Mouse (Mus musculus): ENCODE results near the gene Meis2. TPM values are rescaled to one million over a fixed set of nuclear protein-coding genes. Genes with fewer than 3 reads are reported as not detected.

Meis2 gene
- polyA plus RNA-seq, 2 experiments: 0.69 to 1.5 TPM

DNA sequence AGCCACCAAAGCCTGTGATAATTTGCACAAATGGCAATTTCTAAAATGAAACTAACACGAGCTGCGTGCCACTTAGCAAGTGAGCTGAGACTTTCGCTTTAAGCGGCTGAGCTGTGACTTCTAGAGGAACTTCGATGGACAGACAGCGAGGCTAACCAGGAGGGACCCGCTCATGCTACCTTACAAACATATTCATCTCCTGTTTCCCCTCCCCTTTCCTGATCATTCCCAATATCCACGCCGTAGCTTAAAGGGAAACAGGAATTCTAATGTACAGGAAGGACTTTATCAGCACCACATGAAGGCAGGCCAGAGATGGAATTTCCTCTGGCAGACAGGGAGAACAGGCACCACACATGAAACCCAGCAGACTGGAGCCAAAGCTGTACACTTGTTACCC lies 15.9 kb downstream of the Meis2 start:
- no peak overlapping the region for H3K4me2 ChIP-seq (ENCODE audit: low read depth)
- H3K9ac ChIP-seq (replicated peaks): no peak overlapping the region
- ATAC-seq (ENCODE audit: insufficient read depth) (no peak), DNase-seq (ENCODE audit: low read depth in 3 of 3, low spot score in 3 of 3) (no peak)
- no peaks in the 10 kb centered on the region for H3K9me3 ChIP-seq (ENCODE audit: control insufficient read depth, low read length)
- no peak for TF ChIP-seq CTCF (IDR thresholded peaks at IDR 0.05; ENCODE audit: low read depth)
- no peak for TF ChIP-seq EP300 (IDR thresholded peaks at IDR 0.05; ENCODE audit: low read depth)
- H3K27ac ChIP-seq: no peak overlapping the region
- H3K27me3 ChIP-seq (ENCODE audit: control insufficient read depth, insufficient read depth, low read length): no peaks in the 10 kb centered on the region
- H3K4me1 ChIP-seq (replicated peaks; ENCODE audit: control insufficient read depth in 2 of 2, insufficient read depth in 2 of 2, low read length in 1 of 2): no peaks in the 10 kb centered on the region
- WGBS (ENCODE audit: insufficient replicate concordance): 30% methylated on average over 9 of the region's 9 CpGs
- H3K4me3 ChIP-seq (ENCODE audit: insufficient read depth in 1 of 2, low read depth in 2 of 2, low read length in 2 of 2): no peak overlapping the region; a peak in 1 of 4 replicates
- H3K36me3 ChIP-seq (replicated peaks; ENCODE audit: control insufficient read depth, insufficient read depth, low read depth): no peaks in the 10 kb centered on the region

DNA sequence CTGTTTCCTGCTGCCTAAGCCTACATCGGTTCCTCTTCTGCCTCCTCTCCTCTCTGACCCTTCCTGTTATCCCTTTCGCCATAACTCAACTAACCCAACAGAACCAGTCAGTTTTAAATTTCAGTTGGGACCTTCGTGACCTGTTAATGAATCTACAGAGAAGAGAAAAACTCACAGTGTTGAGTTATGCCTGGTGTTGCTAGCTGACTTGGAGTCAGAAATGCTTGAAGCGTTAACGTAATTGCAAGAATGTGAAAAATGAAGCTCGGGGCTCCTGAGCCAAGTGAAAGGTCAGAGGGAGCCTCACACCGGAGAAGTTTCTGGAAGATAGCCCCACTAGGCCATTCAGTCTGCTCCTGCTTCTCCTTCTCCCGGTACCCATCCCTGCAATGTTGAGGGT lies 18.3 kb downstream of the Meis2 start:
- H3K4me1 ChIP-seq (replicated peaks; ENCODE audit: control insufficient read depth in 2 of 2, insufficient read depth in 2 of 2, low read length in 1 of 2): no peaks in the 10 kb centered on the region
- H3K9me3 ChIP-seq (ENCODE audit: control insufficient read depth, low read length): no peaks in the 10 kb centered on the region
- WGBS (ENCODE audit: insufficient replicate concordance): 66% methylated on average over 8 of the region's 8 CpGs
- ATAC-seq (ENCODE audit: insufficient read depth) (no peak), DNase-seq (ENCODE audit: low read depth in 3 of 3, low spot score in 3 of 3) (no peak)
- H3K4me3 ChIP-seq (ENCODE audit: insufficient read depth in 1 of 2, low read depth in 2 of 2, low read length in 2 of 2): no peak overlapping the region
- no peak overlapping the region for H3K4me2 ChIP-seq (ENCODE audit: low read depth)
- TF ChIP-seq EP300 (IDR thresholded peaks at IDR 0.05; ENCODE audit: low read depth) (no peak), CTCF (IDR thresholded peaks at IDR 0.05; ENCODE audit: low read depth) (no peak)
- H3K27ac ChIP-seq: no peak overlapping the region
- no peaks in the 10 kb centered on the region for H3K27me3 ChIP-seq (ENCODE audit: control insufficient read depth, insufficient read depth, low read length)
- no peaks in the 10 kb centered on the region for H3K36me3 ChIP-seq (replicated peaks; ENCODE audit: control insufficient read depth, insufficient read depth, low read depth)
- H3K9ac ChIP-seq (replicated peaks): no peak overlapping the region

DNA sequence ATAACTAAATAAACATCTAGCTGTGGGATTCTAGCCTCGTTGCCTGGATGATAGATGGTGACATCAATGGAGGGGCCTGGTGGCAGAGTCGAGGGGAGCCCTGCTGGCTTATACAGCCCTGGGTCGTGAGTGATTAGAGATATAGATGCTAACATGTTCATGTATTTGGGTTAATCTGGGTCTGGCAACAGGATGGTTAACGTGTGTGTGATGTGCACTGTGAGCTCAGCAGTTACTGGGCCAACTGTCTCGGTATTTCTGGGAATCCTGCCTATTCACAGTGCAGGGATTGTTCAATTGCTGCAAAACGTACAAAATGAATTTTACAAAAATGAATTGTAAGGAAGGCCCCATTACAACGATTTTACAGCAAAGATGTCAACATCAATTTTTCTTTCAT lies 20.6 kb downstream of the Meis2 start:
- TF ChIP-seq EP300 (IDR thresholded peaks at IDR 0.05; ENCODE audit: low read depth) (no peak), CTCF (IDR thresholded peaks at IDR 0.05; ENCODE audit: low read depth) (no peak)
- no peaks in the 10 kb centered on the region for H3K27me3 ChIP-seq (ENCODE audit: control insufficient read depth, insufficient read depth, low read length)
- no peak overlapping the region for H3K4me3 ChIP-seq (ENCODE audit: insufficient read depth in 1 of 2, low read depth in 2 of 2, low read length in 2 of 2)
- no peaks in the 10 kb centered on the region for H3K9me3 ChIP-seq (ENCODE audit: control insufficient read depth, low read length)
- DNase-seq (ENCODE audit: low read depth in 3 of 3, low spot score in 3 of 3) (no peak), ATAC-seq (ENCODE audit: insufficient read depth) (no peak)
- H3K27ac ChIP-seq: no peak overlapping the region
- no peak overlapping the region for H3K9ac ChIP-seq (replicated peaks)
- H3K4me1 ChIP-seq (replicated peaks; ENCODE audit: control insufficient read depth in 2 of 2, insufficient read depth in 2 of 2, low read length in 1 of 2): no peaks in the 10 kb centered on the region
- no peak overlapping the region for H3K4me2 ChIP-seq (ENCODE audit: low read depth)
- WGBS (ENCODE audit: insufficient replicate concordance): 46% methylated on average over 7 of the region's 7 CpGs
- no peaks in the 10 kb centered on the region for H3K36me3 ChIP-seq (replicated peaks; ENCODE audit: control insufficient read depth, insufficient read depth, low read depth)

DNA sequence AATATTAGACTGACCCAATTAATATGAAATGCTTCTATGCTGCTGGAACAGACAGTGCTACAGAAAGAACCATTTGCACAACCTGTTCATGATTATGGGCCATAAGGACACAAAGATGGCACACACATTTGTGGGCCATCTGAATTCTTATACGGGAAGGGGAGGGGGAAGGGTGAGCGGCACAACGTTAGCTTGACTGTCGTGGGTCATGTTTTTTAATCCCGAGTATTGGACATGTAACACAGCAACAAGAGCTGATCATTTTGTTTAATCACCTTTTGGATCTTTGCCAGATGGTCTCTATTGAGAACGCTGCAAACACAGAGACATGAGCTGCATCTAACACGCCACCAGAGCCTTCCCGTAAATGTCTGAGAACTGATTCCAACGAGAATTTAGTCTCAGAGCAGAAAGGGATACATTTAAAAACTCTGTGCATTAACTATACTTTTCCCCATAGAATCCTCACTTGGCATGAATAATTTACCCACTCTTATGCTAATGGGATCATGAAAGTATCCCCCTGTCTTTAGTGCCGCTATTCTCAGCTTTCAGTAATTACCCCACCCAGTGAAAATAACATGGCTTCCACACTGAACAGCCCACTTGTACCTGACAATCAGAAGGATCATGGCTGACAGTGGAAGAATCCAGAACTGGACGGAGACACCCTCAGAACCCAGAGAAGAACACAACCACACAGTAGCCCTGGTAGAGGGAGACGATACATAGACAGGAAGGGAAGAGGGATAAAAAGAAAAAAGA lies 22.5 kb downstream of the Meis2 start:
- Histone ChIP-seq H3K27ac (no peak overlapping the region), H3K9ac (replicated peaks) (no peak overlapping the region), H3K4me1 (replicated peaks; ENCODE audit: control insufficient read depth in 2 of 2, insufficient read depth in 2 of 2, low read length in 1 of 2) (no peaks in the 10 kb centered on the region), H3K9me3 (ENCODE audit: control insufficient read depth, low read length) (no peaks in the 10 kb centered on the region), H3K4me3 (ENCODE audit: insufficient read depth in 1 of 2, low read depth in 2 of 2, low read length in 2 of 2) (no peak overlapping the region), H3K4me2 (ENCODE audit: low read depth) (no peak overlapping the region), H3K36me3 (replicated peaks; ENCODE audit: control insufficient read depth, insufficient read depth, low read depth) (no peaks in the 10 kb centered on the region), H3K27me3 (ENCODE audit: control insufficient read depth, insufficient read depth, low read length) (no peaks in the 10 kb centered on the region)
- WGBS (ENCODE audit: insufficient replicate concordance): 80% methylated on average over 12 of the region's 12 CpGs
- TF ChIP-seq EP300 (IDR thresholded peaks at IDR 0.05; ENCODE audit: low read depth): no peak
- TF ChIP-seq CTCF (IDR thresholded peaks at IDR 0.05; ENCODE audit: low read depth): no peak
- DNase-seq (ENCODE audit: low read depth in 3 of 3, low spot score in 3 of 3) (no peak), ATAC-seq (ENCODE audit: insufficient read depth) (no peak)

DNA sequence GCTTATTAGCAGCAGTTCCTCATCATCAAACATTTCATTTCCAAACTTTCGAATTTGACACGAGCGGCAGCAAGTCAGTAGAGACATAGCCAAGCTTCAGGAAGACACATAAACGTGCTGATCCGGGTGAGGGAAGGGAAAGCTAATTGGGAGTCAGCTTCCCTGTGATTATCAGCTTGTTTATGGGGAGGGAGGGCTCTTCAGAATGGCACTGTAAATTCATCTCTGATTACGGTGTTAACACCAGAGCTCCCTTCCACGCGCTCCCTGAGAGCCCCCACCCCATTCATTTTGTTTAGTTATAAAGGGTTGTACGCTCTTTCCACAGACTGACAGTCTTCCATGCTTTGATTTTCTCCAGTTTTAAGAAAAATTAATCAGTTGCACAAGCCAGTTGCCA lies 23.2 kb downstream of the Meis2 start:
- TF ChIP-seq CTCF (IDR thresholded peaks at IDR 0.05; ENCODE audit: low read depth) (no peak), EP300 (IDR thresholded peaks at IDR 0.05; ENCODE audit: low read depth) (no peak)
- DNase-seq (ENCODE audit: low read depth in 3 of 3, low spot score in 3 of 3) (no peak), ATAC-seq (ENCODE audit: insufficient read depth) (no peak)
- WGBS (ENCODE audit: insufficient replicate concordance): 67% methylated on average over 9 of the region's 9 CpGs
- Histone ChIP-seq H3K9ac (replicated peaks) (no peak overlapping the region), H3K4me2 (ENCODE audit: low read depth) (no peak overlapping the region), H3K4me1 (replicated peaks; ENCODE audit: control insufficient read depth in 2 of 2, insufficient read depth in 2 of 2, low read length in 1 of 2) (no peaks in the 10 kb centered on the region), H3K4me3 (ENCODE audit: insufficient read depth in 1 of 2, low read depth in 2 of 2, low read length in 2 of 2) (no peak overlapping the region), H3K9me3 (ENCODE audit: control insufficient read depth, low read length) (no peaks in the 10 kb centered on the region), H3K36me3 (replicated peaks; ENCODE audit: control insufficient read depth, insufficient read depth, low read depth) (no peaks in the 10 kb centered on the region), H3K27ac (no peak overlapping the region), H3K27me3 (ENCODE audit: control insufficient read depth, insufficient read depth, low read length) (no peaks in the 10 kb centered on the region)

All from liver, embryonic 14.5 days (tissue).